19 mouse cellular contexts compared by ENCODE assay signal in the genomic region with DNA sequence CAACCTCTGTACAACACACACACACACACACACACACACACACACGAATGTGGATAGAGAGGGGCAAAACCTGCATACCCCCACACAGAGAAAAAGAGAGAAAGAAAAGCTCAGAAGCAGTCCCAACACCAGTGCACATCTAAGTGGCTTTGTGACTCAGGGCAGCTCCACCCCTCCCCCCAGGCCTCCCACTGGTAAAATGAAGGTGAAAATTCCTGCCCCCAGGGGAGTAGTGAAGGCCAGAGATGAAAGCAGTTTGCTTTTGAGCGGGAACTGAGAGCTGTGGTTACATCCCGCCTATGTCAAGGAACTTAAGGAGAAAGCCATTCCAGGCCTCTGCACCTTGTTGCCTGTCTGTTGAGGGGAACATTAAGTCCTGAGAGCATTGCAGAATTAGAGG. TPM values are rescaled to one million over a fixed set of nuclear protein-coding genes. Genes with fewer than 3 reads are reported as not detected.
DNase-seq lines count a peak whose midpoint lies in the region; ATAC-seq and TF ChIP-seq lines count a peak whose summit lies in the region.
"Had no signal": no experiment of that assay in that cellular context is flagged by ENCODE, and none has a peak within 500 bp of the region (broad histone marks: within the 10 kb centered on the region; RNA-seq: fewer than 3 reads in every experiment).

No protein-coding gene starts in this region.

- H3K27me3 ChIP-seq in hindbrain, embryonic 10.5 days (ENCODE audit: insufficient read depth, poor library complexity, severe bottlenecking), result no peaks in the 10 kb centered on the region
- H3K27me3 ChIP-seq in hindbrain, postnatal 0 days (ENCODE audit: insufficient read depth, low read length), result no peaks in the 10 kb centered on the region
- H3K27me3 ChIP-seq in neural tube, embryonic 11.5 days (ENCODE audit: control insufficient read depth, insufficient read depth, low read length), result no peaks in the 10 kb centered on the region
- H3K27me3 ChIP-seq in neural tube, embryonic 14.5 days (ENCODE audit: control insufficient read depth, insufficient read depth, low read length), result no peaks in the 10 kb centered on the region

- peaks cover 75% of the 10 kb centered on the region for H3K36me3 ChIP-seq in hindbrain, embryonic 10.5 days
- no peaks in the 10 kb centered on the region for H3K36me3 ChIP-seq in hindbrain, postnatal 0 days (ENCODE audit: insufficient read depth, low read length)
- peaks cover 15% of the 10 kb centered on the region for H3K36me3 ChIP-seq in neural tube, embryonic 11.5 days (ENCODE audit: control insufficient read depth, insufficient read depth, low read length)
- peaks cover 10% of the 10 kb centered on the region; the same call in 1 of the 2 replicates for H3K36me3 ChIP-seq in neural tube, embryonic 14.5 days (ENCODE audit: control insufficient read depth, insufficient read depth, low read length)

- no peak overlapping the region for H3K4me3 ChIP-seq in hindbrain, embryonic 10.5 days
- no peak overlapping the region for H3K4me3 ChIP-seq in hindbrain, postnatal 0 days (ENCODE audit: low read length)
- H3K4me3 ChIP-seq in neural tube, embryonic 11.5 days (ENCODE audit: low read depth, low read length), result no peak overlapping the region
- no peak overlapping the region for H3K4me3 ChIP-seq in neural tube, embryonic 14.5 days (ENCODE audit: low read depth, low read length)
- H3K4me3 ChIP-seq: layer of hippocampus, adult 2 months had no signal

- WGBS in hindbrain, embryonic 10.5 days, result 42% methylated on average over 3 of the region's 3 CpGs
- 49% methylated on average over 3 of the region's 3 CpGs for WGBS in hindbrain, postnatal 0 days
- 32% methylated on average over 3 of the region's 3 CpGs for WGBS in neural tube, embryonic 11.5 days
- 41% methylated on average over 3 of the region's 3 CpGs for WGBS in neural tube, embryonic 14.5 days

- peaks cover 53% of the 10 kb centered on the region for H3K4me1 ChIP-seq in hindbrain, embryonic 10.5 days (replicated peaks)
- peaks cover 12% of the 10 kb centered on the region; the same call in 1 of the 2 replicates for H3K4me1 ChIP-seq in hindbrain, postnatal 0 days (ENCODE audit: insufficient read depth, low read length)
- H3K4me1 ChIP-seq in neural tube, embryonic 11.5 days (ENCODE audit: control insufficient read depth, insufficient read depth, low read length), result peaks cover 44% of the 10 kb centered on the region
- H3K4me1 ChIP-seq in neural tube, embryonic 14.5 days (ENCODE audit: control insufficient read depth, insufficient read depth, low read length), result peaks cover 31% of the 10 kb centered on the region

- no peak for ATAC-seq in hindbrain, postnatal 0 days
- ATAC-seq in neural tube, embryonic 11.5 days (ENCODE audit: insufficient read depth, low FRiP score, low TSS enrichment), result no peak
- no peak for ATAC-seq in neural tube, embryonic 14.5 days (ENCODE audit: low read depth)

- H3K4me2 ChIP-seq in hindbrain, postnatal 0 days (ENCODE audit: low read depth, low read length), result no peak overlapping the region
- no peak overlapping the region for H3K4me2 ChIP-seq in neural tube, embryonic 11.5 days (ENCODE audit: low read depth)
- H3K4me2 ChIP-seq in neural tube, embryonic 14.5 days (ENCODE audit: low read depth, low read length), result no peak overlapping the region

- no peak for DNase-seq in hindbrain, embryonic 10.5 days (ENCODE audit: low spot score)
- DNase-seq in hindbrain, postnatal 0 days (ENCODE audit: low spot score), result no peak
- DNase-seq in neural tube, embryonic 11.5 days (ENCODE audit: low spot score), result peak; percentile 20
- DNase-seq in neural tube, embryonic 10.5 days (ENCODE audit: extremely low spot score, low spot score), result no peak
- DNase-seq in ZHBTc4 (ENCODE audit: low read depth, low spot score) (peak; percentile 93), MN1 (ENCODE audit: low spot score) (no peak)
- DNase-seq in spleen, adult 18-20 months, result no peak
- DNase-seq: cerebellum, adult 8-10 months; heart, adult 11 months; heart, postnatal 36 days; kidney, adult 18-20 months; layer of hippocampus, postnatal 36 days; liver; lung, postnatal 10 days; right cerebral cortex, adult 18-20 months had no signal

- peaks cover 13% of the 10 kb centered on the region; the same call in 1 of the 2 replicates for H3K9me3 ChIP-seq in hindbrain, embryonic 10.5 days
- H3K9me3 ChIP-seq in hindbrain, postnatal 0 days (ENCODE audit: low read length), result no peaks in the 10 kb centered on the region
- no peaks in the 10 kb centered on the region for H3K9me3 ChIP-seq in neural tube, embryonic 11.5 days (ENCODE audit: control insufficient read depth, low read length)
- H3K9me3 ChIP-seq in neural tube, embryonic 14.5 days (ENCODE audit: control insufficient read depth, low read length), result no peaks in the 10 kb centered on the region

- TF ChIP-seq CTCF in hindbrain, postnatal 0 days (IDR thresholded peaks at IDR 0.05; ENCODE audit: low read depth), result no peak

- peak overlapping the region; percentile 46; the same call in 1 of the 2 replicates for H3K27ac ChIP-seq in hindbrain, embryonic 10.5 days
- no peak overlapping the region for H3K27ac ChIP-seq in hindbrain, postnatal 0 days
- H3K27ac ChIP-seq in neural tube, embryonic 11.5 days (ENCODE audit: low read depth, low read length), result no peak overlapping the region
- H3K27ac ChIP-seq in neural tube, embryonic 14.5 days (ENCODE audit: low read depth, low read length), result 0 out of 2 replicates have a peak overlapping the region, but pooled peaks have one; percentile 3
- H3K27ac ChIP-seq: kidney, postnatal 0 days; layer of hippocampus, adult 2 months had no signal

- H3K9ac ChIP-seq in hindbrain, postnatal 0 days (replicated peaks; ENCODE audit: low read length), result no peak overlapping the region
- H3K9ac ChIP-seq in neural tube, embryonic 11.5 days (ENCODE audit: low read length), result no peak overlapping the region
- H3K9ac ChIP-seq in neural tube, embryonic 14.5 days (replicated peaks; ENCODE audit: low read depth, low read length), result no peak overlapping the region

RNA-seq across cellular contexts. Expression of a gene that starts 28.2 kb away (rescaled TPM):
- 38.4 and 51.1 TPM in 2 replicates for polyA plus RNA-seq in hindbrain, embryonic 10.5 days (2016; fragmentation: Nextera tagmentation; extraction: Ambion mirVana)
- 139 and 147 TPM in 2 replicates for total RNA-seq in hindbrain, postnatal 0 days (2014; rRNA removed)
- 33.7 and 36.5 TPM in 2 replicates for polyA plus RNA-seq in hindbrain, postnatal 0 days (2015; fragmentation: Nextera tagmentation; extraction: Ambion mirVana)
- 48.9 and 50.1 TPM in 2 replicates for polyA plus RNA-seq in neural tube, embryonic 11.5 days (2014; fragmentation: Nextera tagmentation; extraction: Ambion mirVana)
- 46.6 and 58.4 TPM in 2 replicates for polyA plus RNA-seq in neural tube, embryonic 14.5 days (2014; fragmentation: Nextera tagmentation; extraction: Ambion mirVana)
- total RNA-seq: megakaryocyte, adult 5-6 weeks had no signal

Comparison
In these comparisons a context has a peak if more than half of its experiments do, and no peak if none do; other contexts are left out.
1. DNase-seq: peak in neural tube, embryonic 11.5 days (single experiment) and ZHBTc4 (single experiment); none in hindbrain, embryonic 10.5 days (single experiment), hindbrain, postnatal 0 days (single experiment), neural tube, embryonic 10.5 days (single experiment), spleen, adult 18-20 months (0 of 2) and MN1 (single experiment).
2. H3K27ac ChIP-seq: peak in hindbrain, embryonic 10.5 days (single experiment) and neural tube, embryonic 14.5 days (single experiment); none in hindbrain, postnatal 0 days (single experiment) and neural tube, embryonic 11.5 days (single experiment).